Mouse (Mus musculus): ENCODE measurements around the gene Lss. TPM values are rescaled to one million over a fixed set of nuclear protein-coding genes. Genes with fewer than 3 reads are reported as not detected.
A peak's percentile ranks its signal among the peaks of the same experiment; 100 is the strongest.

Lss gene
- polyA plus RNA-seq, 1 experiment from 2014 or later = 22.3 TPM

DNA sequence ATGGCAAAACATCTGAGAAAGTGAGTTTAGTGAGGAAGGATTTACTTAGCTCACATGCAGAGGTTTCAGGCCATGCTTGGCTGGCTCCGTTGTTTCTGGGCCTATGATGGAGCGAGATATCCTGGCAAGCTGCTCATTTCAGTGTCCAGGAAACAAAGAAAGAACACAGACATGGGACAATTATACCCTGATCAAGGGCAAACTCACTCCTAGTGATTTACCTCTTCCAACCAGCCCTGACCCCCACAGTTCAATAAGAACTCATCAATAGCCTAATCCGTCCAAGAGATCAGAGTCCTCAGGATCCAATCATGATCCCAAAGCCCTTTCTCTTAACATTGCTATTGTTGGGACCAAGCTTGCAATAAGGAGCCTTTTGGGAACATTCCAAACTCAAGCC lies 40.8 kb downstream of the Lss start:
- ATAC-seq = no peak
- Histone ChIP-seq H3K9me3 (ENCODE audit: low read length) (no peaks in the 10 kb centered on the region), H3K4me3 (ENCODE audit: low read depth, low read length) (no peak overlapping the region), H3K36me3 (ENCODE audit: insufficient read depth, low read length) (no peaks in the 10 kb centered on the region), H3K4me2 (replicated peaks; ENCODE audit: low read depth, low read length) (no peak overlapping the region), H3K9ac (replicated peaks; ENCODE audit: low read depth) (no peak overlapping the region), H3K27me3 (replicated peaks; ENCODE audit: insufficient read depth, low read length) (no peaks in the 10 kb centered on the region), H3K4me1 (ENCODE audit: insufficient read depth, low read depth, low read length) (no peaks in the 10 kb centered on the region), H3K27ac (ENCODE audit: low read length) (no peak overlapping the region)
- TF ChIP-seq EP300 (IDR thresholded peaks at IDR 0.05) (no peak), CTCF (IDR thresholded peaks at IDR 0.05) (no peak)
- 76% methylated on average over 3 of the region's 3 CpGs for WGBS
- DNase-seq (ENCODE audit: low spot score) = no peak

DNA sequence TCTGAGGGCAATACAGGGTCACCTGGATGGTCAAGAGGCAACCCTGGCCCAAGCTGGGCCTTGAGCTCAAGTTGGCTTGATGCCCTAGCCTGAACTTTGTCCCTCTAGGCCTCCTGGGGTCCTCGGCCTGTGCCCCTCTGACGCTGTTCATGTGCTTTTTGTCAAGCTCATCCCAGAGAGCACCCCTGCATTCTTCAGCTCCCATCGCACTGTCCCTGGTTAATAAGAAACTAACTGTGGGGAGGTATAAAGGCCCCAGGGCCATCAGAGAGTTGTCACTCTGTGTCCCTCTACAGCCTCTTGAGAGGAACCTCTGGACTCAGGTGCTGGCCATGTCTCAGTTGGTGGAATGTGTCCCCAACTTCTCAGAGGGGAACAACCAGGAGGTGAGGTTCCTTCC lies 44.0 kb downstream of the Lss start, which contains the start of gene Ftcd:
Ftcd (plus strand) TSS at position 275 of the 400 bp plus-strand sequence.
- Histone ChIP-seq H3K9me3 (ENCODE audit: low read length) (no peaks in the 10 kb centered on the region), H3K36me3 (ENCODE audit: insufficient read depth, low read length) (no peaks in the 10 kb centered on the region), H3K27me3 (replicated peaks; ENCODE audit: insufficient read depth, low read length) (no peaks in the 10 kb centered on the region), H3K4me1 (ENCODE audit: insufficient read depth, low read depth, low read length) (no peaks in the 10 kb centered on the region), H3K9ac (replicated peaks; ENCODE audit: low read depth) (no peak within 1 kb of the TSS), H3K4me2 (replicated peaks; ENCODE audit: low read depth, low read length) (no peak within 1 kb of the TSS), H3K27ac (ENCODE audit: low read length) (no peak within 1 kb of the TSS), H3K4me3 (ENCODE audit: low read depth, low read length) (no peak within 1 kb of the TSS)
- WGBS = 67% methylated on average over 3 of the region's 3 CpGs
- DNase-seq (ENCODE audit: low spot score) (no peak), ATAC-seq (no peak)
- TF ChIP-seq CTCF (IDR thresholded peaks at IDR 0.05) = no peak
- TF ChIP-seq EP300 (IDR thresholded peaks at IDR 0.05) = no peak

- DNase-seq (ENCODE audit: low spot score) (no peak), ATAC-seq (no peak)
- no peak overlapping the region for H3K4me3 ChIP-seq (ENCODE audit: low read depth, low read length)
- no peak overlapping the region for H3K27ac ChIP-seq (ENCODE audit: low read length)
- H3K36me3 ChIP-seq (ENCODE audit: insufficient read depth, low read length) = no peaks in the 10 kb centered on the region
- no peaks in the 10 kb centered on the region for H3K4me1 ChIP-seq (ENCODE audit: insufficient read depth, low read depth, low read length)
- no peaks in the 10 kb centered on the region for H3K27me3 ChIP-seq (replicated peaks; ENCODE audit: insufficient read depth, low read length)
- no peak overlapping the region for H3K4me2 ChIP-seq (replicated peaks; ENCODE audit: low read depth, low read length)
- no peak overlapping the region for H3K9ac ChIP-seq (replicated peaks; ENCODE audit: low read depth)
- no peaks in the 10 kb centered on the region for H3K9me3 ChIP-seq (ENCODE audit: low read length)
- TF ChIP-seq EP300 (IDR thresholded peaks at IDR 0.05) = no peak
- no peak for TF ChIP-seq CTCF (IDR thresholded peaks at IDR 0.05)
- 45% methylated on average over 7 of the region's 7 CpGs for WGBS
Measured at GRCm38 (mm10) chr10:76576920-76577319, 45.5 kb downstream of the Lss start.

- H3K4me3 ChIP-seq (ENCODE audit: low read depth, low read length) = no peak overlapping the region
- TF ChIP-seq EP300 (IDR thresholded peaks at IDR 0.05) (no peak), CTCF (IDR thresholded peaks at IDR 0.05) (no peak)
- 0 out of 2 replicates have a peak overlapping the region, but pooled peaks have one; percentile 19 for H3K4me2 ChIP-seq (replicated peaks; ENCODE audit: low read depth, low read length)
- H3K27ac ChIP-seq (ENCODE audit: low read length) = no peak overlapping the region
- H3K36me3 ChIP-seq (ENCODE audit: insufficient read depth, low read length) = no peaks in the 10 kb centered on the region
- ATAC-seq (peak; percentile 17; the same call in 1 of the 2 replicates), DNase-seq (ENCODE audit: low spot score) (no peak)
- H3K4me1 ChIP-seq (ENCODE audit: insufficient read depth, low read depth, low read length) = no peaks in the 10 kb centered on the region
- H3K9me3 ChIP-seq (ENCODE audit: low read length) = no peaks in the 10 kb centered on the region
- H3K27me3 ChIP-seq (replicated peaks; ENCODE audit: insufficient read depth, low read length) = no peaks in the 10 kb centered on the region
- 9% methylated on average over 9 of the region's 10 CpGs for WGBS
- no peak overlapping the region for H3K9ac ChIP-seq (replicated peaks; ENCODE audit: low read depth)
Measured at GRCm38 (mm10) chr10:76584138-76584537, 52.8 kb downstream of the Lss start.

DNA sequence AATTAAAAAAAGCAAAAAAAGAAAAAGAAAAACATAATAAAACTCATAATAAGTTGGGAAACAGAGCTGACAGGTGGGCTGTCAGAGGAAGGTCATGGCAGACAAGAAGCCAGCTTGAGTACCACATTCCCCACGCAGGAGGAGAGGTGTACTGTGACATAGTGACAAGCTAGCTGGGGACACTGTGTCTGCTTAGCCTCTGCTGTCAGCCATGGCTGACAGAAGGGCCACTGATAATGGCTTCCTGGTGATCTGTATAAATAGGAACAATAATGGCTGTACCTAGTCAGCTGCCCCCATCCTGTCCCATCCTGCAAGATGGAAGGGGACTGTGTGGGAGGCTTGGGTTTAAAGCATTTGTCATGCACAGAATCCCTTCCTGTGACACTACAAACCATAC lies 54.8 kb downstream of the Lss start:
- ATAC-seq (no peak), DNase-seq (ENCODE audit: low spot score) (no peak)
- H3K4me1 ChIP-seq (ENCODE audit: insufficient read depth, low read depth, low read length) = no peaks in the 10 kb centered on the region
- H3K9me3 ChIP-seq (ENCODE audit: low read length) = no peaks in the 10 kb centered on the region
- no peaks in the 10 kb centered on the region for H3K27me3 ChIP-seq (replicated peaks; ENCODE audit: insufficient read depth, low read length)
- no peak overlapping the region for H3K4me2 ChIP-seq (replicated peaks; ENCODE audit: low read depth, low read length)
- no peak for TF ChIP-seq CTCF (IDR thresholded peaks at IDR 0.05)
- no peak for TF ChIP-seq EP300 (IDR thresholded peaks at IDR 0.05)
- 9% methylated on average over 1 of the region's 1 CpGs for WGBS
- H3K36me3 ChIP-seq (ENCODE audit: insufficient read depth, low read length) = no peaks in the 10 kb centered on the region
- no peak overlapping the region for H3K4me3 ChIP-seq (ENCODE audit: low read depth, low read length)
- no peak overlapping the region for H3K27ac ChIP-seq (ENCODE audit: low read length)
- H3K9ac ChIP-seq (replicated peaks; ENCODE audit: low read depth) = no peak overlapping the region

- DNase-seq (ENCODE audit: low spot score) (peak; percentile 29), ATAC-seq (0 out of 2 replicates have a peak, but pooled peaks have one; percentile 7)
- H3K27me3 ChIP-seq (replicated peaks; ENCODE audit: insufficient read depth, low read length) = no peaks in the 10 kb centered on the region
- no peaks in the 10 kb centered on the region for H3K4me1 ChIP-seq (ENCODE audit: insufficient read depth, low read depth, low read length)
- 64% methylated on average over 11 of the region's 11 CpGs for WGBS
- no peaks in the 10 kb centered on the region for H3K9me3 ChIP-seq (ENCODE audit: low read length)
- TF ChIP-seq EP300 (IDR thresholded peaks at IDR 0.05) = no peak
- TF ChIP-seq CTCF (IDR thresholded peaks at IDR 0.05) = no peak
- H3K36me3 ChIP-seq (ENCODE audit: insufficient read depth, low read length) = no peaks in the 10 kb centered on the region
- H3K27ac ChIP-seq (ENCODE audit: low read length) = no peak overlapping the region
- no peak overlapping the region for H3K4me3 ChIP-seq (ENCODE audit: low read depth, low read length)
- no peak overlapping the region for H3K4me2 ChIP-seq (replicated peaks; ENCODE audit: low read depth, low read length)
- H3K9ac ChIP-seq (replicated peaks; ENCODE audit: low read depth) = no peak overlapping the region
Measured at GRCm38 (mm10) chr10:76590197-76590596, 58.8 kb downstream of the Lss start.

DNA sequence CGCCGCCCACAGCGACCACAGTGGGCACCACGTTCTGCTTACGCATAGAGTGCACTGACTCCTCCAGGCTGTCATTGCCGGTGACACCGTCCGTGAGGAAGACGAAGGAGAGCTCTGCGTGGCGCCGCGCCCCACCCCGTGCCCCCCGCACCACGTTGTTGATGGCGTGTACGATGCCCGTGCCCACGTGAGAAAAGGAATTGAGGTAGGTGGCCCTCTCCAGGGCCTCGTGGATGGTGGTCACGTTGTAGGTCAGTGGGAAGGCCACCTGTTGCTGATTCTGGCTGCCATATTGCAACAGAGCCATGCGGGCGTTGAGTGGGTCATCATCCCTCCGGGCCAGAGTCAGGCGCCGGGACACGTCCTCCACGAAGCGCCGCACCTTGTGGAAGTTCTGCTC lies 65.0 kb downstream of the Lss start:
- ATAC-seq = no peak
- H3K36me3 ChIP-seq (ENCODE audit: insufficient read depth, low read length) = 0 out of 2 replicates have a peak, but pooled peaks cover 3% of the 10 kb centered on the region
- H3K27ac ChIP-seq (ENCODE audit: low read length) = no peak overlapping the region
- H3K9me3 ChIP-seq (ENCODE audit: low read length) = no peaks in the 10 kb centered on the region
- no peak overlapping the region for H3K4me3 ChIP-seq (ENCODE audit: low read depth, low read length)
- 89% methylated on average over 31 of the region's 31 CpGs for WGBS
- H3K9ac ChIP-seq (replicated peaks; ENCODE audit: low read depth) = no peak overlapping the region
- no peaks in the 10 kb centered on the region for H3K27me3 ChIP-seq (replicated peaks; ENCODE audit: insufficient read depth, low read length)
- TF ChIP-seq CTCF (IDR thresholded peaks at IDR 0.05) (no peak), EP300 (IDR thresholded peaks at IDR 0.05) (no peak)
- H3K4me1 ChIP-seq (ENCODE audit: insufficient read depth, low read depth, low read length) = no peaks in the 10 kb centered on the region
- no peak overlapping the region for H3K4me2 ChIP-seq (replicated peaks; ENCODE audit: low read depth, low read length)
- DNase-seq (ENCODE audit: low spot score) = no peak
